Mouse (Mus musculus) kidney, embryonic 16.5 days (tissue): Measurements from ENCODE around the gene Mfsd14b. TPM values are rescaled to one million over a fixed set of nuclear protein-coding genes. Genes with fewer than 3 reads are reported as not detected.

Experiments
- ATAC-seq: fragments of 200-750 bp; cut with Nextera tagmentation; 2 replicates; pipeline ENCODE4 v1.8.0; 2017; ENCODE audit warnings: moderate TSS enrichment; ENCODE audit not compliant: low FRiP score, low TSS enrichment
- H3K27ac ChIP-seq: fragments of 300-500 bp; sonication (generic); 2 replicates; pipeline ENCODE4 v1.5.1; 2014; ENCODE audit warnings: low read length
- H3K27me3 ChIP-seq: fragments of 300-500 bp; sonication (generic); 2 replicates; pipeline ENCODE4 v1.6.1; 2014; ENCODE audit warnings: low read length, control low read depth, mixed read lengths; ENCODE audit not compliant: insufficient read depth
- H3K36me3 ChIP-seq: fragments of 300-500 bp; sonication (generic); 2 replicates; pipeline ENCODE4 v1.6.1; 2014; ENCODE audit warnings: low read length, control low read depth, mixed read lengths; ENCODE audit not compliant: insufficient read depth
- H3K4me1 ChIP-seq: fragments of 300-500 bp; sonication (generic); 2 replicates; pipeline ENCODE4 v1.6.1; 2014; ENCODE audit warnings: low read length, control low read depth, mixed read lengths; ENCODE audit not compliant: insufficient read depth
- H3K4me2 ChIP-seq: fragments of 300-500 bp; sonication (generic); replicated peaks from 2 replicates; pipeline ENCODE4 v1.6.1; 2014; ENCODE audit warnings: low read depth, low read length
- H3K4me3 ChIP-seq: fragments of 300-500 bp; sonication (generic); 2 replicates; pipeline ENCODE4 v1.5.1; 2014; ENCODE audit warnings: mild to moderate bottlenecking, low read length
- H3K9ac ChIP-seq: fragments of 300-500 bp; sonication (generic); replicated peaks from 2 replicates; pipeline ENCODE4 v1.6.1; 2014; ENCODE audit warnings: low read length
- H3K9me3 ChIP-seq: fragments of 300-500 bp; sonication (generic); 2 replicates; pipeline ENCODE4 v1.6.1; 2016; ENCODE audit warnings: low read length, control low read depth
- WGBS: fragments of 180-500 bp; shearing (Covaris S2); extraction: QIAGEN DNeasy Blood & Tissue Kit; methylation state at CpG from one replicate; pipeline ENCODE4 v1.1.7; 2014; 5-methylcytosine and 5-hydroxymethylcytosine counted together
- polyA plus RNA-seq: library from polyadenylated mRNA; unstranded; fragments of >200 nt; fragmentation: Nextera tagmentation; extraction: Ambion mirVana; gene quantifications from 2 replicates; pipeline ENCODE4 v1.2.1, GENCODE M21; 2015

The Mfsd14b gene
- polyA plus RNA-seq = 53.2 and 57.9 TPM in 2 replicates

- Histone ChIP-seq H3K4me1 (peaks cover 9% of the 10 kb centered on the region), H3K9me3 (peaks cover 3% of the 10 kb centered on the region; the same call in 1 of the 2 replicates), H3K4me2 (peak within 1 kb of the TSS; percentile 67), H3K27ac (peak within 1 kb of the TSS; percentile 93), H3K9ac (peak within 1 kb of the TSS; percentile 97), H3K36me3 (peaks cover 3% of the 10 kb centered on the region; the same call in 1 of the 2 replicates), H3K27me3 (no peaks in the 10 kb centered on the region), H3K4me3 (peak within 1 kb of the TSS; percentile 87)
- under 1% methylated on average over 60 of the region's 60 CpGs for WGBS
- peak; percentile 99 for ATAC-seq
These were observed at the start of gene Mfsd14b for GRCm38 (mm10) chr13:65112459-65113110. Gene Mfsd14b (minus strand): TSS chr13:65112975.

- Histone ChIP-seq H3K4me2 (no peak within 1 kb of the TSS), H3K9ac (no peak within 1 kb of the TSS), H3K9me3 (peaks cover 2% of the 10 kb centered on the region; the same call in 1 of the 2 replicates), H3K27me3 (no peaks in the 10 kb centered on the region), H3K27ac (no peak within 1 kb of the TSS), H3K4me1 (no peaks in the 10 kb centered on the region), H3K4me3 (no peak within 1 kb of the TSS), H3K36me3 (no peaks in the 10 kb centered on the region)
- WGBS = 79% methylated on average over 1 of the region's 1 CpGs
- no peak for ATAC-seq
These were observed 37.2 kb upstream of the Mfsd14b start, which contains the start of gene Olfr466 for GRCm38 (mm10) chr13:65149940-65150339. Gene Olfr466 (plus strand): TSS chr13:65150240.

- H3K27me3 ChIP-seq = no peaks in the 10 kb centered on the region
- 82% methylated on average over 4 of the region's 4 CpGs for WGBS
- no peaks in the 10 kb centered on the region for H3K36me3 ChIP-seq
- no peak within 1 kb of the TSS for H3K27ac ChIP-seq
- no peaks in the 10 kb centered on the region for H3K4me1 ChIP-seq
- no peak for ATAC-seq
- H3K9me3 ChIP-seq = no peaks in the 10 kb centered on the region; the same call in 1 of the 2 replicates
- H3K9ac ChIP-seq = no peak within 1 kb of the TSS
- H3K4me2 ChIP-seq = no peak within 1 kb of the TSS
- no peak within 1 kb of the TSS for H3K4me3 ChIP-seq
These were observed 25.0 kb upstream of the Mfsd14b start, which contains the start of gene Olfr465-ps1 for GRCm38 (mm10) chr13:65137789-65138188. Gene Olfr465-ps1 (plus strand): TSS chr13:65138089.

GRCm38 (mm10) chr13:65127063-65127847, 14.5 kb upstream of the Mfsd14b start:
- no peak overlapping the region for H3K4me2 ChIP-seq
- 72% methylated on average over 3 of the region's 3 CpGs for WGBS
- H3K4me3 ChIP-seq = no peak overlapping the region
- no peak for ATAC-seq
- no peaks in the 10 kb centered on the region for H3K4me1 ChIP-seq
- no peaks in the 10 kb centered on the region for H3K9me3 ChIP-seq
- no peaks in the 10 kb centered on the region for H3K27me3 ChIP-seq
- H3K9ac ChIP-seq = no peak overlapping the region
- H3K36me3 ChIP-seq = no peaks in the 10 kb centered on the region
- no peak overlapping the region for H3K27ac ChIP-seq

GRCm38 (mm10) chr13:65122111-65122510, 9.3 kb upstream of the Mfsd14b start:
- Histone ChIP-seq H3K9me3 (no peaks in the 10 kb centered on the region), H3K4me2 (no peak overlapping the region), H3K4me3 (no peak overlapping the region), H3K27me3 (no peaks in the 10 kb centered on the region), H3K4me1 (no peaks in the 10 kb centered on the region), H3K9ac (no peak overlapping the region), H3K27ac (no peak overlapping the region), H3K36me3 (no peaks in the 10 kb centered on the region)
- no peak for ATAC-seq
- 84% methylated on average over 1 of the region's 1 CpGs for WGBS

GRCm38 (mm10) chr13:65120984-65121383, 8.2 kb upstream of the Mfsd14b start:
- Histone ChIP-seq H3K36me3 (no peaks in the 10 kb centered on the region), H3K9ac (no peak overlapping the region), H3K27ac (no peak overlapping the region), H3K4me3 (no peak overlapping the region), H3K4me1 (no peaks in the 10 kb centered on the region), H3K9me3 (no peaks in the 10 kb centered on the region), H3K27me3 (no peaks in the 10 kb centered on the region), H3K4me2 (no peak overlapping the region)
- no peak for ATAC-seq
- WGBS = 63% methylated on average over 3 of the region's 3 CpGs

GRCm38 (mm10) chr13:65113239-65113638, 464 bp upstream of the Mfsd14b start:
- peak; percentile 57 for ATAC-seq
- Histone ChIP-seq H3K4me2 (peak overlapping the region; percentile 67), H3K9me3 (no peaks in the 10 kb centered on the region), H3K4me1 (peaks cover 9% of the 10 kb centered on the region), H3K27me3 (no peaks in the 10 kb centered on the region), H3K27ac (peak overlapping the region; percentile 93; the same call in 1 of the 2 replicates), H3K36me3 (no peaks in the 10 kb centered on the region), H3K4me3 (peak overlapping the region; percentile 87), H3K9ac (peak overlapping the region; percentile 97)
- 56% methylated on average over 3 of the region's 3 CpGs for WGBS

GRCm38 (mm10) chr13:65111961-65112360, 814 bp downstream of the Mfsd14b start:
- WGBS = under 1% methylated on average over 5 of the region's 5 CpGs
- Histone ChIP-seq H3K9me3 (peaks cover 5% of the 10 kb centered on the region; the same call in 1 of the 2 replicates), H3K4me1 (peaks cover 9% of the 10 kb centered on the region), H3K27ac (peak overlapping the region; percentile 93), H3K4me3 (peak overlapping the region; percentile 87), H3K9ac (peak overlapping the region; percentile 97), H3K36me3 (peaks cover 6% of the 10 kb centered on the region; the same call in 1 of the 2 replicates), H3K27me3 (no peaks in the 10 kb centered on the region), H3K4me2 (peak overlapping the region; percentile 67)
- 0 out of 2 replicates have a peak, but pooled peaks have one; percentile 10 for ATAC-seq

GRCm38 (mm10) chr13:65101232-65101631, 11.5 kb downstream of the Mfsd14b start:
- H3K4me1 ChIP-seq = no peaks in the 10 kb centered on the region

More at GRCm38 (mm10) chr13:65101232-65101631, 11.5 kb downstream of the Mfsd14b start:
- Histone ChIP-seq H3K36me3 (peaks cover 13% of the 10 kb centered on the region; the same call in 1 of the 2 replicates), H3K9ac (no peak overlapping the region), H3K27me3 (no peaks in the 10 kb centered on the region), H3K4me2 (no peak overlapping the region), H3K4me3 (no peak overlapping the region), H3K27ac (no peak overlapping the region), H3K9me3 (peaks cover 27% of the 10 kb centered on the region)
- WGBS = 84% methylated on average over 3 of the region's 3 CpGs
- ATAC-seq = no peak
